Mouse (Mus musculus) C2C12 (cell line): Measurements from ENCODE around the gene Gm21983.

Experiments
- CTCF ChIP-seq: IDR thresholded peaks from one replicate; pipeline ENCODE4 v1.5.1; 2011; ENCODE audit not compliant: control insufficient read depth, insufficient read depth, insufficient read length
- MAX ChIP-seq: IDR thresholded peaks from one replicate; pipeline ENCODE4 v1.6.1; 2011; ENCODE audit warnings: mild to moderate bottlenecking, control low read depth
- MYOD1 ChIP-seq: IDR thresholded peaks from one replicate; pipeline ENCODE4 v1.6.1; 2011; ENCODE audit warnings: low read depth; ENCODE audit not compliant: control insufficient read depth, insufficient read length
- USF1 ChIP-seq: IDR thresholded peaks from one replicate; pipeline ENCODE4 v1.6.1; 2011; ENCODE audit warnings: low read depth, mild to moderate bottlenecking, control low read depth, moderate library complexity

DNA sequence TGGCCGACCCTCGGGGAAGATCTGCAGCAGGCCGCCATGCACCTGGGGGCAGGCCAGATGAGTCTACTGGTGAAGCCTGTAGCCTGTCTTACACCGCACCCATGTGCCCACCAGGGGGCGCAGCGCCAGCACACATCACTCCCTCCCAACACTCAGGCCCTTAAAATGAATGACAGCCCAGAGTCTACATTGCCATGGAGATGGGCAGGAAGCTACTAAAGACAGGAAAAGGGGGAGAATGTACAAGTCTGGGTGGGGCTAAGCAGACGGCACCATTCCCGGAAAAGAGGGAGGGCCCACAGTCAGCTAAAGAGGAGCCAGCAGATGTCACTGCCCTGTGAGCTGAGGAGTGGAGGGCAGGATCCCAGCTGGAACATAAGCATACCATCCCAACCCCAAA, 21.0 kb downstream of the Gm21983 start:
- peak; percentile 90 for TF ChIP-seq CTCF
- TF ChIP-seq MAX, result no peak
- no peak for TF ChIP-seq MYOD1
- TF ChIP-seq USF1, result no peak
